Mouse (Mus musculus): ENCODE results near the gene Tmem37.

Gene Tmem37

GRCm38 (mm10) chr1:120019428-120019827 is 54.4 kb downstream of the Tmem37 start:
- no peak for DNase-seq (ENCODE audit: low spot score in 2 of 2)

DNA sequence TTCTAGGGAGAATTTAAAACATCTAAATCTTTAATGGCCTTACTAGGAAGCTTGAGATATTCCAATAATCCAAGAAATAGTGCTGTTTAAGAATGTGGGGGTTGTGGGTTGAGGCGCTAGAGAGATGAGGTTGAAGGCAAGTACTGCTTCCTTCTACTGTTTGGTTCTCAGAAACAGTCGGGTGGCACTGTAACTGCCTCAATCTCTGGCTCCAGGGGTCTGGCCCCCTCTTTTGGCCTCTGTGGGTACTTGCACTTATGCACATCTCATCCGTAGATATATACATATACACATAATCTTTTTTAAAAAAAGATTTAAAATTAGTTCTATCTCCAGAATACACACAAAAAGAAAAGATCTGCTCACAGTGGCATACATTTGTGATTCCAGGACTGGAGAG is 55.0 kb downstream of the Tmem37 start:
- DNase-seq (ENCODE audit: low spot score in 2 of 2): no peak
